Mouse (Mus musculus) megakaryocyte, embryonic 14.5 days (primary cell): ENCODE results near the gene Pcmtd2. TPM values are rescaled to one million over a fixed set of nuclear protein-coding genes. Genes with fewer than 3 reads are reported as not detected.

ENCODE experiments used
- H3K27me3 ChIP-seq: replicated peaks from 2 replicates; pipeline ENCODE3; 2012; ENCODE audit warnings: inconsistent platforms
- H3K36me3 ChIP-seq: replicated peaks from 2 replicates; pipeline ENCODE3; 2012; ENCODE audit warnings: low read length, inconsistent platforms, mixed read lengths
- H3K4me1 ChIP-seq: 2 replicates; pipeline ENCODE4 v1.6.1; 2012; ENCODE audit warnings: inconsistent platforms
- H3K4me3 ChIP-seq: replicated peaks from 2 replicates; pipeline ENCODE3; 2012; ENCODE audit warnings: moderate library complexity, mild to moderate bottlenecking, inconsistent platforms
- H3K9me3 ChIP-seq: 2 replicates; pipeline ENCODE4 v1.6.1; 2012; ENCODE audit warnings: inconsistent platforms
- FLI1 ChIP-seq: IDR thresholded peaks from 2 replicates; pipeline ENCODE4 v1.6.1; 2012; ENCODE audit warnings: low read length, inconsistent platforms, mixed read lengths
- GATA1 ChIP-seq: IDR thresholded peaks from 3 replicates; pipeline ENCODE4 v1.6.1; 2012; ENCODE audit warnings: mixed read lengths, low read length, inconsistent platforms, borderline replicate concordance
- polyA plus RNA-seq: library from polyadenylated mRNA; stranded (reverse); fragments of >175 nt; gene quantifications from 2 replicates; pipeline ENCODE4 v1.2.3, GENCODE M21; 2012; ENCODE audit warnings: low replicate concordance; ENCODE audit not compliant: insufficient read depth

The Pcmtd2 gene
- polyA plus RNA-seq, 1 experiment: 7.6 TPM

- Histone ChIP-seq H3K9me3 (no peaks in the 10 kb centered on the region), H3K4me1 (peaks cover 28% of the 10 kb centered on the region)
- TF ChIP-seq FLI1 (no peak), GATA1 (peak; percentile 15; the same call in 1 of the 3 replicates)
These were observed 26.3 kb downstream of the Pcmtd2 start, which contains the start of gene Polr3k for GRCm38 (mm10) chr2:181863791-181864535. TSS of gene Polr3k (plus strand) at chr2:181864337.

DNA sequence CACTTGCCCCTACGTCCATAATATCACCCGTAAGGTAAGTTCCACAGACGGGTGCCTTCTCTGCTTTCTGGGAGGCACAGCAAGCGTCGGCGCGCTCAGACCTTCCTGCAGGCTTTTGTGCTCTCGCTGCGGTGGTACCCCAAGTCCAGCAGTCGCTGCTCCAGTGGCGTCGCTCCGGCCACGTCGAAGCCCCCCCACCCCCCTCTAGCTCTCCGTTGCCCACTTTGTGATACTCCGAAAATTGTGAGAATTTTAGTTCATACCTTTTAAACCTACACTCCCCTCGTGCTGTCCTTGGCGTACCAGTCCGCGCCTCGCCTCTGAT is 26.8 kb downstream of the Pcmtd2 start:
- H3K9me3 ChIP-seq: no peaks in the 10 kb centered on the region
- H3K4me1 ChIP-seq: peaks cover 28% of the 10 kb centered on the region
- TF ChIP-seq FLI1 (no peak), GATA1 (no peak)
- H3K4me3 ChIP-seq: peak overlapping the region; percentile 96
- H3K27me3 ChIP-seq: no peaks in the 10 kb centered on the region
- peaks cover 33% of the 10 kb centered on the region for H3K36me3 ChIP-seq

More at GRCm38 (mm10) chr2:181863791-181864535, 26.3 kb downstream of the Pcmtd2 start, which contains the start of gene Polr3k:
- Histone ChIP-seq H3K4me3 (peak within 1 kb of the TSS; percentile 96), H3K27me3 (no peaks in the 10 kb centered on the region), H3K36me3 (peaks cover 30% of the 10 kb centered on the region)

- Histone ChIP-seq H3K4me3 (no peak overlapping the region), H3K36me3 (peaks cover 51% of the 10 kb centered on the region), H3K4me1 (peaks cover 28% of the 10 kb centered on the region), H3K9me3 (no peaks in the 10 kb centered on the region), H3K27me3 (no peaks in the 10 kb centered on the region)
- TF ChIP-seq GATA1: no peak
- TF ChIP-seq FLI1: no peak
These were observed 29.3 kb downstream of the Pcmtd2 start for GRCm38 (mm10) chr2:181866931-181867330.

- Histone ChIP-seq H3K4me1 (peaks cover 3% of the 10 kb centered on the region; the same call in 1 of the 2 replicates), H3K9me3 (no peaks in the 10 kb centered on the region), H3K36me3 (peaks cover 59% of the 10 kb centered on the region), H3K4me3 (no peak overlapping the region), H3K27me3 (no peaks in the 10 kb centered on the region)
- TF ChIP-seq FLI1: no peak
- TF ChIP-seq GATA1: no peak
These were observed 33.4 kb downstream of the Pcmtd2 start for GRCm38 (mm10) chr2:181871039-181871438.

DNA sequence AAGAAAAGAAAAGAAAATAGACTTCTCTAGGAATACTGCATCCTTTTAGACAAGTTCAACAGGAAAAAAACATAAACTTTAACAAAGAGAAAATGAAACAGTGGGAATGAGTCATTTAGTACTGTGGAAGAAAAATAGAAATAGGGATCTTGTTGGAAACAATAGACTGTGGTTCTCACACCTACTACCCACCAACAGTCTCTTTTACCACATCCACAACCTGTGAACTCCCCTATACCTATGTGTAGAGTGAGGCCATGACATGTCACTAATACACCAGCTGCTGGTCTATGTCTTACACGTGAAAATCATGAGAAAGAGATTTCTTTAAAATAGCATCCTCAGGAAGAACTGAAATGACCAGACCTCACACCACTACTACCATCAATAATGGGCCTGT is 41.2 kb downstream of the Pcmtd2 start:
- Histone ChIP-seq H3K36me3 (peaks cover 15% of the 10 kb centered on the region), H3K9me3 (no peaks in the 10 kb centered on the region), H3K4me1 (no peaks in the 10 kb centered on the region), H3K27me3 (no peaks in the 10 kb centered on the region), H3K4me3 (no peak overlapping the region)
- TF ChIP-seq GATA1 (no peak), FLI1 (no peak)

DNA sequence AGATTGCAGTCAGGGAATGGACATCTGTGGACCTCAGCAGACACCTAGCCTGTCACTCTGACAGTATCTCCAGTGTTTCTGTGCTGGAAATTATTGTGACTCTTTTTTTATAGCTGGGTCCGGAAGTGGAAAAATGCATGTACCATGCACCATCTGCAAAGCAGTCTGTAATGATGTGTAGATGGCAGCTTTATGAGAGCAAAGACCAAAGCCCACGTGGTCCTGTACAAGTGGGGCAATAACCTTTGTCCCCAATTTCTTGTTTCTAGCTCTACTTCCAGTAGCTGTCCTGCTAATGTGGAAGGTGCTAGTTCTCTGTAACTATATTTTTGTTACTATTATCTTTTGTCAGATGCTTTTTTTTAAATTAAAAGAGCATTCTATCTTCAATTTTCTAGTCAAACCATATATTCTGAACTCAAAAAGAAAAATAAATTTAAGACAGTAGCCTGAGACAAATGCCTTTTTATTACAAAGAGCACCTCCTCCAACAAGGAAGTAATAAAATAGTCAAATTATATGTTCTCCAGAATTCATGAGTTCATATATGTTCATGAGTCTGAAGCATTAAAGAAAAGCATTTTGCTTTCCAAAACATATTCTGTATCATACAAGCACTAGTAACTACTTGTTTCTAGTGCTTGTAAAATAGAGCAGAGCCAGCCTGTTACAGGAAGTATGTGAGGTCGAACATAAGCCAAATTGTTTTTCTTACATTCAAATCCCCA is 45.5 kb downstream of the Pcmtd2 start:
- H3K36me3 ChIP-seq: peaks cover 2% of the 10 kb centered on the region
- no peak overlapping the region for H3K4me3 ChIP-seq
- H3K9me3 ChIP-seq: no peaks in the 10 kb centered on the region
- H3K4me1 ChIP-seq: no peaks in the 10 kb centered on the region
- no peaks in the 10 kb centered on the region for H3K27me3 ChIP-seq
- no peak for TF ChIP-seq FLI1
- no peak for TF ChIP-seq GATA1

Other genes starting within 250 kb of the Pcmtd2 start
- gene Prpf6, start 246.0 kb upstream of the Pcmtd2 start, polyA plus RNA-seq: 3.6 and 12.6 TPM in 2 replicates
- 12.8 and 34.9 TPM in 2 replicates for gene Zfp512b, start 245.1 kb upstream of the Pcmtd2 start, polyA plus RNA-seq
- 1.0 and 2.9 TPM in 2 replicates for gene Samd10, start 238.6 kb upstream of the Pcmtd2 start, polyA plus RNA-seq
- gene Gm29797, start 180.8 kb upstream of the Pcmtd2 start, polyA plus RNA-seq: not detected in 2 replicates
- gene Sox18, start 166.2 kb upstream of the Pcmtd2 start, polyA plus RNA-seq: not detected in 2 replicates
- 1.1 and 1.3 TPM in 2 replicates for gene Tcea2, start 157.5 kb upstream of the Pcmtd2 start, polyA plus RNA-seq
- gene Rgs19, start 143.9 kb upstream of the Pcmtd2 start, polyA plus RNA-seq: 38.7 and 51.9 TPM in 2 replicates
- gene Lkaaear1, start 139.4 kb upstream of the Pcmtd2 start, polyA plus RNA-seq: not detected in 2 replicates
- gene Oprl1, start 122.8 kb upstream of the Pcmtd2 start, polyA plus RNA-seq: not detected in 2 replicates
- not detected in 2 replicates for gene Myt1, start 74.5 kb upstream of the Pcmtd2 start, polyA plus RNA-seq
- 3.2 TPM in 1 of 2 replicates, not detected in the other for gene Polr3k, start 26.5 kb downstream of the Pcmtd2 start, polyA plus RNA-seq
- gene Gm14496, start 153.3 kb downstream of the Pcmtd2 start, polyA plus RNA-seq: not detected in 2 replicates